Mouse (Mus musculus) layer of hippocampus, postnatal 36 days (tissue): ENCODE results near the gene Gja1. TPM values are rescaled to one million over a fixed set of nuclear protein-coding genes. Genes with fewer than 3 reads are reported as not detected.
"Not testable (repeated sequence)": the region's sequence is repeated elsewhere in the genome, so short reads cannot be mapped to it uniquely, and the experiment has no call there.

ENCODE experiments used
- DNase-seq, 2 experiments: peaks; one replicate each; pipeline ENCODE4 v3.0.0; 2022
- total RNA-seq, 2 experiments: library from RNA; stranded (reverse); gene quantifications; 2 replicates each; pipeline ENCODE4 v1.2.3; 2021

Gja1 gene
- 100 to 1,000 TPM; 260 to 283 TPM for total RNA-seq

DNA sequence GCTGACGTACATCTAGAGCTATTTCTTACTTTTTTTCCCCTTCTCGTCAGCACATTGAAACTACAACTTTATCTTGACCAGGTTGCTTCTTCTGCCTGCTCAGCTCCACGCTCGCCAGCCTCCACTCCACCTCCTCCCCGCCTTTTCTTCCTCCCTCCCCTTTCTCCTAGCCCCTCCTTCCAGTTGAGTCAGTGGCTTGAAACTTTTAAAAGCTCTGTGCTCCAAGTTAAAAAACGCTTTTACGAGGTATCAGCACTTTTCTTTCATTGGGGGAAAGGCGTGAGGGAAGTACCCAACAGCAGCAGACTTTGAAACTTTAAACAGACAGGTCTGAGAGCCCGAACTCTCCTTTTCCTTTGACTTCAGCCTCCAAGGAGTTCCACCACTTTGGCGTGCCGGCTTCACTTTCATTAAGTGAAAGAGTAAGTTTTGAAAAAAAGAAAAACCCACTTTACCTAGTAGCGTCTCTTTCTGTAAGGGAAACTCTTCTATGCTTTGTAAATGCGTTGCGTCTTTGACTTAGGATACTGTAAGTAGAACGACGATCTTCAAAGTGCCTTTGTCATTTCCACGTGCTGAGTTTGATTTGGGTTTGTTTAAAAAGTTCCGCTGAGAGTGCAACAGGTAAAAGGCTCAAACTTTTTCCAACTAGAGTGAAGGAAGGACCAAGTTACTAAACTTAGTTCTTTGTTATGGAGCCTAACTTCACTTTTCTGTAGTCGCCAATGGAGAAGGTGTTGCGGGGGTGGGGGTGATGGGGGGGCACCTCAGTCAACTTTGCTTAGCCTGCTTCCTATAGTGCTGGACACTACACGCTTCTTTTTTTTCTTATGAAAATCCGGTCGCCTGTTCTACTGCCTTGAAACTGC, at the start of gene Gja1:
TSS of gene Gja1 (plus strand) at position 234 of the 869 bp plus-strand sequence.
- DNase-seq, result peak in 1 of 2 experiments; percentile 14

DNA sequence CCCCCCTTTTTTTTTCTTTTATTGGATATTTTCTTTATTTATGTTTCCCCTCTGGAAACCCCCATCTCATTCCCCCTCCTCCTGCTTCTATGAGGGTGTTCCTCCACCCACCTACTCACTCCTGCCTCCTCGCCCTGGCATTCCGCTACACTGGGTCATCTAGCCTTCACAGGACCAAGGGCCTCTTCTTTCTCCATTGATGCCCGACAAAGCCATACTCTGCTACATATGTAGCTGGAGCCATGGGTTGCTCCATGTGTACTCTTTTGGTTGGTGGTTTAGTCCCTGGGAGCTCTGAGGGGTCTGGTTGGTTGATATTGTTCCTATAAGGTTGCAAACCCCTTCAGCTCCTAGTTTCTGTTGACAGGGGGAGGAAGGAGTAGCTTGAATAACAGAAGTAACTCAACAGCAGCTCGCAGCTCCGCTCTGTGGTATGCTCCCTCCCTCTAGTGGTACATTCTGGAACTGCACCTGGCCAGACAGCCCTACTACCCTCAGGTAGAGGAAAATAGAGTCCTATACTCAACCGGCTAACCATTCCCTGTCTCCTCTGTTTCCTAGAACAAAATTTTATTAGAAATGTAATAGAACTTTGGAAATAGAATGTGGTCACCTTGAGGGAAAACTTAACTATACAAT, 38.2 kb upstream of the Gja1 start:
- peak; percentile 72 to 77 for DNase-seq

DNA sequence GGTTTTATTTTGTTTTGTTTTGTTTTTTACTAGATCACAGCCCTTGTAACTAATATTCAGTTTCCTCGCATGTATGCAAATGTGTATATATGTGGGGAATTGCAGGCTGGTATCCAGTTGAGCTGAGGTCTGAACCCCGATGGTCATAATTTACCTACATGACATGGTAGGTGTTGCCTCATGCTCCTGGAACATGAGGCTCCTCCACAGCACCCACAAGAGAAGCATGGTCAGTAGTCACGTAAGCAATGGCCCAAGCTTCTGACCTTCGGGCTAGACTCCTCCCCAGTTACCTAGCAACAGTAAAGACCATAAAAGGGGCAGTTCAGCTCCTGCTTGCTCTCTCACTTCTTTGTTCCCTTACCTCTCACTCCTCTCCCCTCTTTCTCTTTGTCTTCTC, 16.7 kb upstream of the Gja1 start:
- no peak for DNase-seq

DNA sequence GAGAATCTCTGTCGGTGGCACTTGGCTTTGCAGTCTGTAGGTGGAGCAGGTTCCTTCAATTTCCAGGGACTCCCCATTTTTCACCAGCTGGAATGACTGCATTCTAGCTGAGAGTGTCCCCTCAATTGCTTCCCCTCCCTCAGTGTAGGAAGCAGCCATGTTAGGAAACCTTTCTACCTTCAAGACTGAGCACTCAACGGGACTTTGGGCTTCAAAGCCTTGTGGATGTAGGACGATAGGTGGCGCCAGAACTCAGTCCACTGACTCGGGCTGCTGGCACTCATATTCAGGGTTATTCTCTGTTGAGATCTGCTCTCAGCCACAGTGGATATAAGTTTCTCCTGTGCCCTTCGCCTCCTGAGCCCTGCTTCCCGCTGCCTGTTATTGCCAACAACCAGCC, 8.1 kb upstream of the Gja1 start:
- peak; percentile 60 to 69 for DNase-seq

DNA sequence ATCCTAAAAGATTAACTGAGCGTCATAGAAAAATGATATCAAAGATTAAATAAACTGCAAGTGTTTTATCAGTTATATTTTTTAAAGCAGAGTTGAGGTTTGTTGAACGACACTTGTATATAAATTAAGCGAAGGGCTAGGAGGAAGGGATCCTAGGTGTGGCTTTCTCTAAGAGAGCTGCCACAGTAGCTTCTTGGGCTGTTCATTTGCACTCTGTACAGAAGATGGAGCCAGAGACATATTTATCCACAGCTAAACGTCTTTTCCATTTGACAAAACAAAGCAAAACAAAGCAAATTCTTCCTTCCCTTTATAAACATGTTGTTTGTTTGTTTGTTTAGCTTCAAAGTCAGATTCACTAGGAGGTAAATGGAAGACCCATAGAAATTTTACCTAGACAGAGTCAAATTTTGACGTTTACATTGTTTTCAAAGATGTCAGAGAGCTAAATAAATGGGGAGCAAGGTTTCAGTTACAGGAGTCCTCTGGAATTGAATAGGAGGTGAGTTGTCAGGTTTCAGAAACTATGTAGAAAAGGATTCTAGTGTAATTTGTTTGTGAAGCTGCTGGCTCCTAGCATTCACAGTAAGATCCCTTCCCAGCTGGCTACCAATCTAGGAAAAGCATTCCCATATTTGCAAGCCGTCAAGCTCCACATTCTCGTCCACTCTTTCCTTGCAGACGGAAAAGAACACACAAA, 4.0 kb upstream of the Gja1 start:
- no peak for DNase-seq

DNA sequence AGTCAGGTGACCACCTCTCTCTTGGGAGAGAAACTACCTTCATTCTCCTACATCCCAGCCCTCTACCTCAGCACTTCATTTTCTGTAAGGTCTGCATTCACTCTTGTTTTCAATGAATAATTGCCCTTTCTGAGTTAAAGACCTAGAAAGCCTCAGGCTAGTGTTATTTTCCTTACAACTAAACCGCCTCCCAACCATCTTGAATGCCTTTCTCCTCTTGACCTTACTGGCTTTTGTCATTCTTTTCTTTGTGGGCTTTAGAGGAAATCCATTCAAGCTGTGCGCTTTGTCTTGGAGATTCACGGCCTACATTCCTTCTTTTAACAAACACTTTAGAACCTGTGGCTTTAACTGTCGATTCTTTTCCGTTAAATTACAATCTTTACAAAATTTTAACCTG, 3.0 kb upstream of the Gja1 start:
- DNase-seq, result no peak

DNA sequence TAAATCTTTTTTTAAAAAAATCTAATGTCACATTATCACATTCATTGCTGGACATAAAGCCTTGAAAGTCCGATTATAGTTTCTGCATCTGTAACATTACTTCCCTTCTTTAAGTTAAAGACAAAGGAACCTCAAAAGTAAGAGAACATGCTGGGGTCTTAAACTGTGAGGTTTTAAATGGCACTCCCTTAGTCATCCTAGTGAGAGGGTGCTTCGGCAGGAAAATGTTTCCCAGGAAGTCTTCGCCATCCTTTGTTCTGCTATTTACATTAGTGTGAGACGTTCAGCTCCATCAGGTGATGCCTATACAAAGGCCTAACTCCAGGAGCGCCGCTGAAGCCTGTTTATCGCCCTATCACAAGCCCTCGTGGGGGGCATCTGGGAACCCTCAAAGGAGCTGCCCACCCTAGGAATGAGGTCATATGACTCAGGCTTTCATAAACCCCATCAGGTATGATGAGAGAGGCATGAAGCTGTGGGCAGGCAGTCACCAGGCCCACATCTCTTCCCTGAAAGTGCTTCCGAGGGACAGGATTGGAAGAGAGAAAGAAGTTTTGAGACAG, 1.1 kb upstream of the Gja1 start:
- DNase-seq, result no peak

DNA sequence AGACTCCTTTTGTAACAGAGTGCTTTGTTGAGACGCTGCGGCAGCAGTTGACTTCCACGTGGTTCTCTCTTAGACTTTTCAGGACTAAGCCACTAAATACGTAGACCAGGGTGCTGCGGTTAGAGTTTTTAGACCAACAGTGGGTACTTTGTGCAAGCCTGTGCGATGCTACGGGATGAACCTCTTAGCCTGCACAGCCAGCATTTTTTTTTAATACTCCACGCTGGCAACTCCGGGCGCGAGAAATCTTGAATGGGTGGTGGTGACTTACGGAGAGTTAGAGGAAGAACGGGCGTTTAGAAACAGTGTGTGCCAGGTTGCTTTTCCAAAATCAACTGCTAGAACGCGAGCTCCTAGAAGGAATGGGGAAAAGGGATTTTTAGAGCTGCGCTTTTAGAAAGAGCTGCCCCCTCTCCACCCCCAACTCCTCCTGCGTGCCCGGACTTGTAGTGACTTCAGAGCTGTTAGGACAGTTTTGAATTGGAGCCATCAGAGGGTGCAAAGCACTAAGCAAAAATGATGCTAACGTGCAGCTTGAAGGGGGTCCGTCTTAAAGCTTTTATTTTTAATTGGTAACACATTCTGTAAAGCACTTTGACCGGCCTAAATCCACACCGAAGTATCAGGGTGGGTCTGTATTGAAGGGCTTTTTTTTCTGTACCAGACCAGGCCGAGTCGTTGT, 977 bp downstream of the Gja1 start:
- DNase-seq, result peak in 1 of 2 experiments; percentile 9

DNA sequence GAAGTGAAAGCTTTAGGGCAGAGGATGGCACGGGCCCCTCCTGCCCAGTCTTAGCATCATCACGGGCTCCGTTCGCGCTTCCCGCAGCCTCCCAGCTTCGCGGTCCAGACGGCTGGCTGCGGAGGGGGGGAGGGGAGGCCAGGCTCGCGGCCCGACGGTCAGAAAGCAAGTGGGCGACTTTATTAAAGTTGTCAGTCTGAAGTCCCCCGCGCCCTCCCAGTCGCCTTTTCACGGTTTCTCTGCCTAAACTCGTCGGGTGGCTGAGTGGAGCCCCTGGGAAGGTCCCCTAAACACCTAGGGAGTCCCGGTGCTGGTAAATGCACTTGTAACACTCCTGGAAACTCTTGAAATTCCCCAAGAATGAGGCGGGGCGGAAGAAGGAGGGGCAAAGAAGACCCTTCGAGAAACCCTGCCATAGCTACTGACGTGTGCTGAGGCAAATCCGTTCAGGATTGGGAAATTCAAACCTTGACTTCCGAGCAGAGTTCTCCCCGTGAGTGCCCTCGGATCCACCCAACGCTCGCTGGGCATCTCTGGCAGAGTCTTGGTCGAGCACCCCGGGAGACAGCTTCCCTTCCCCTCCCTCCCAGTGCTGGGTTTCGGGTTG, 1.6 kb downstream of the Gja1 start:
- peak; percentile 21 for DNase-seq

DNA sequence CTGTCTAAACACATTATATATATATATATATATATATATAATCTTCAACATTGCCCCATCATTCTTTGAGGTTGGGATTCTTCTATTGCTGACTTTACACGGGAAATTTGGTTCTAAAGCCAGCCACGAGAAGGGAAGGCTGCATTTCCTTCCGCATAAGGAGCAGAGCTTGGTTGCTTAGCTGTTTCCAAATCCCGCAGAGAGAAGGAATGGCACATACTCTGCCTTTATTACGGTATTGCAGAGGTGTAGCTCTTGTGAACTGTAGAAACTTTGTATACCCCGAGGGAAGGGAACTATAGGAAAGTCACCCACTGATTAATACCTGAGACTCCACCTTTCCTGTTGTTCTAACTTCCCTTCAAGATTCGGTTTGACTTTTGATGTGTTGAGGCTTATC, 2.6 kb downstream of the Gja1 start:
- DNase-seq, result no peak

DNA sequence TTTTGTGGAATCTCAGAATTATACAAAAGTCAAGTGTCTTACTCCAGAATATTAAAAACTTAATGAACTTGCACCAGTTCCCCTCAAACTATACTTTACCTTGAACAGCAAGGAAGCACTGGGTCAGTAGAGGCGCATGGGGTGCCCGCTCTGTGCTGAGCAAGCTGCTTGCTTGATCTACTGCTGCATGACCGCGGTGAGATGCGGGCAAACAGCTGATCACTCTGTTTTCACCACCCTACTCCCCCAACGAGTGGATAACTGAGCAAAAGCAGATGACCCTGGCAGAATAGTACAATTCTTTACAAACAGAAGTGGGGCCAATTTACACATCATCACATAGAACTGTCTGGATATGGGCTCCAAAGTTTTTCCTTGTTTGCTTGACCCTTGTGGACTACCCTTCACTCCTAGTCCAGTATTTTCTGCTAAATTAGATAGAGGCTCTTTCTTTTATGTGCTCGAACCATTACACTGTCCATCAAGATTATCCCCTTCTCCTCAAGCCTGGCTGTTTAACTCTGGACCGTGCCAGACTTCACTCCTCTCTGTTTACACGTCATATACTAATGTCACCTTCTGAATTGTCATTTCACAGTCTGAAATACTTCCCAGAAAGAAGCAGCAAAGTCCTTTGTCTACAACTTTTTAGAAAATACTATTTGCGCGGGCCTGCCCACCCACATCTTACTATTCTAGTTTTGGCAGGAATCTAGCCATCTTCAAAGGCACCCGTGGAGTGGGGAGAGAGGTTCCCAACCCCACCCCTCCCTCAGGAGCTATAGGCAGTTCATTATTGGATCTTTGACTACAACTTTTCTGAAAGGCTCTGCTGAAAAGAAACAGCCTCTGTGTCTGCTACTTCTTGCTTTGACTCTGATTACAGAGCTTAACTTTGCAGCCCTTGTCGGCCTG, 8.3 kb downstream of the Gja1 start:
- DNase-seq, result no peak

DNA sequence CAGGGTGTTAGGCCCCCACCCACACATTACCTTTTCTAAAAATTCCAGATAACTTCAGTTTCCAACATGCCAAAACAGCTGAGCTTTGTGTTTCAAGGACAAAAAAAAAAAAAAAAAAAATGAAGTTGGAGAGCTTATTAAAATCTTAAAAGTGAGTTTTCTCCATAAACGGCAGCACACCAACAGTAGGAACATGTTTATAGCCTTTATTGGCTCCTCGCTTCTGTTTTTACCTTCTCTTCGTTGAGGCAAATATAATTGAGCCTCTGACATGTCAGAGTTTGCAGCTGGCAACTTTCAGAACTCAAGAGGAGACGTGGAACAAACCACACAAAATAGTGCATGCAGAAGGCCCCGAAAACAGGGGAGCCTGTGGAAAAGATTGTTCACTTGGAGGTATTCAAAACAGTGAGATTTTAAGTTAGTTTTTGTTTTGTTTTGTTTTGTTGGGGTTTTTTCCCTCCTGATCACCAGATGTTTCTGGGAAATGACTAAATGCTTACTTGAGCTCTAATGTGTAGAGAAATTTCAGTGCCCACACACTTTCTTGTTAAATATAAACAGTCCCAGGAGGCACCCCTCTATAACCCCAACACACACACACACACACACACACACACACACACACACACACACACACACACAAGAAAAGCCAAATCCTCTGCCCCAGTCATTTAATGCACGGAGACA, 16.1 kb downstream of the Gja1 start:
- no peak for DNase-seq

DNA sequence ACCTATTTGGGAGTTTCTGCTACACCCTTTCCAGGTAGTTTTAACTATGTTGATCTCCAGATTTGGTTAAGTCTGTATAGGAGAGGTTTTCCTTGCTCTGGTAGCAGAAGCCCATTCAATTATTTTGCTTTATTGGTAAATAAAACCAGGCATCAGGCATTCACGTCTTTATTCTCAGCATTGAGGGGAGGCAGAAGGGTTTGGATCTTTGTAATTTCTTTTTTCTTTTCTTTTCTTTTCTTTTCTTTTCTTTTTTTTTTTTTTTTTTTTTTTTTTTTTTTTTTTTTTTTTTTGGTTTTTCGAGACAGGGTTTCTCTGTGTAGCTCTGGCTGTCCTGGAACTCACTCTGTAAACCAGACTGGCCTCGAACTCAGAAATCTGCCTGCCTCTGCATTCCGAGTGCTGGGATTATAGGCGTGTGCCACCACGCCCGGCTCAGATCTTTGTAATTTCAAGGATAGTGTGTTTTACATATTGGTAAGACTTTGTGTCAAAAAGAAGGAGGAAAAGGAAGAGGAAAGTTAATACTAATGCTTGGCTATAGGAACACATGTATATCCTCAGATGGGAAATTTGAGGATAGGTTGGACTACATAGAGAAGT, 16.8 kb downstream of the Gja1 start:
- DNase-seq, result not testable (repeated sequence)

DNA sequence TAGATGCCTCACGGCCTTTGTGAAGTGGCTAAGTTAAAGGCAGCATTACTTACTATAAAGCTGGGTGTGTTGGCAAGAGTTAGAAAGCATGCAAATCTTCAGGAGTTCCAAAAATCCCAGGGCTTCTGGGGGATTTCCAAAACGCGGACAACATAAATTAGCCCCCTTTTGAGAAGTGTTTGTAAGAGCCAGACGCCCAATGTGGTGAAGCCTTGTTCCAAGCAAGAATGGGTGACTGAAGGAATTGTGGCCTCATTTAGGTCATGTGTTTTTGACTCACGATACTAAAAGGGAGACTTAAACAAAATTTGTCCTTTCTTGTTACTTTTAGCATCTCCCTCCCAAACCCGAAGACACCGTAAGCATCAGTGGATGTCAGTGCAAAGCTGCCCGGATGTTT, 20.7 kb downstream of the Gja1 start:
- DNase-seq, result no peak

DNA sequence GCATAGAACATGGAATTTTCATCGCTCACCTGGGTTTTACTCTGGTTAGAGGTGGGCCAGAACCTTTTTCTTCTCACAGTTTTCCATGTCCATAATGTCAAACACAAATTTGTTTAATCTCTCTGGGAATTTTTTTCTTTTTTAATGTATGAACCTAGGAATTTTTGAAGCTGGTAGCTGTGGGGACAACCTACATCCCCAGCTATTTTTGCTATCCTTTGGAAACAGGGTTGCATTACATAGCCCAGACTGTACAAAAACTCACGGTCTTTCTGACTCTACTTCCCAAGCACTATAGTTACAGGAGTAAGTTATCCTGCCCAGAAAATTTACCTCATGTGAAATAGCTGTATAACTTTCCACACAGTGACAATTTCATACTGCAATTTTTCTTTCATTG, 21.2 kb downstream of the Gja1 start:
- no peak for DNase-seq

DNA sequence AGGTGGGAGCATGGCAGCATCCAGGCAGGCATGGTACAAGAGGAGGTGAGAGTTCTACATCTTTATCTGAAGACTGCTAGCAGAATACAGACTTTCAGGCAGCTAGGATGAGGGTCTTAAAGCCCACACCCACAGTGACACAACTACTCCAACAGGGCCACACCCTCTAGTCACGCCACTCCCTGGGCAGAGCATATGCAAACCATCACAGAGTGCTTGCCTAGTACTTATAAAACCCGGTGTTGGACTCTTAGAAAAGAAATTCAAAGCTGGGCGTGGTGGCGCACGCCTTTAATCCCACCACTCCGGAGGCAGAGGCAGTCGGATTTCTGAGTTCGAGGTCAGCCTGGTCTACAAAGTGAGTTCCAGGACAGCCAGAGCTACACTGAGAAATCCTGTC, 24.3 kb downstream of the Gja1 start:
- DNase-seq, result not testable (repeated sequence)

DNA sequence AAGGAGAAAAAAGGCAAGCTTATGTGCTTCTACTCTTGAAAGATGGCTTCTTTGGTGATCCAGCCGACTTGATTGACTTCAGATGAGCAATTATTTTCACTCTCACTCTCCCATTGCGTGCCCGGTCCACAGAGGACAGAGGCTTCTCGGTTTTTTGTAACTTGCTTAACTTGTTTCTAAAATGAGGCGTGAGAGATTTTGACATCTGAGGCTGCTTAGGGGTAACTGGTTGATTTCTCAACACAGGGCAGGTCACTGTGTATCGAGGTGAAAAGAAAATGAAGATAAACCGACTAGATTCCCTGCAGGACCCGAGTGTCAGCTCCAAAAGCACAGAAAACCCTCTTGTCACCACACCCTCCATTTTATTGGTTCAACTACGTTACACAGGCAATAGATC, 28.8 kb downstream of the Gja1 start:
- no peak for DNase-seq

DNA sequence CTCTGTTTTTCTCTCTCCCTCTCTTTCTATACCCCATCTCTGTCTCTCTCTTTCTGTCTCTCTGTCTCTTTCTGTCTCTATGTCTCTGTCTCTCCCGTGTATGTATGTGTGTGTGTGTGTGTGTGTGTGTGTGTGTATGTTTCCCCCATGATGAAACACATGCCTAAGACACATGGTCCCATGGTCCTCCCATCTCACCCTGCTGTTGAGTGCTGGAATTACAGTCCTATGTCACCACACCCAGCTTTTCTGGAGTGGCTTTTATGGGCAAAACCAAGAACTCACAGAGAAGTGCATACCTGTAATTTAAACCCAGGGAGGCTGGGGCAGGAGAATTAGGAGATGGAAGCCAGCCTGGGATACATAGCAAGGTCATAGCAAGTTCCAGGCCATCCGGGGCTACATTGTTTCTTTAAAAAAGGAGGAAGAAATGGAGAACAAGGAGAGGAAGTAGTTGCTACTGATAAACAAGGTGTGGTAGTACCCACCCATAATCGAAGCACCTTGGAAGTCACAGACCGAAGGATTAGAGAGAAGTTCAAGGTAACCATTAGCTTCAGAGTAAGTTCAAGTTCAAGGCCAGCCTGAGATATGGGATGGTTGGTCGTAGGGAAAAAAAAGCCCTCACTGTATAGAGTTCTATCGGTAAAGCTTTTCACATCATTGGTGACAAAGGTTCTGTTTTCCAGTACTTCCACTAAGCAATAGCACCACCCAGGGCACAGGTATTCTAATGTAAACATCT, 29.4 kb downstream of the Gja1 start:
- DNase-seq, result no peak
